Mouse (Mus musculus): ENCODE data around the gene Msh4. TPM values are rescaled to one million over a fixed set of nuclear protein-coding genes. Genes with fewer than 3 reads are reported as not detected.

Msh4 gene
- polyA plus RNA-seq, 1 experiment from 2014 or later: 0.08 TPM

- Histone ChIP-seq H3K9ac (no peak overlapping the region), H3K36me3 (peaks cover 69% of the 10 kb centered on the region), H3K4me2 (no peak overlapping the region), H3K27ac (no peak overlapping the region), H3K4me3 (no peak overlapping the region), H3K9me3 (no peaks in the 10 kb centered on the region), H3K27me3 (no peaks in the 10 kb centered on the region), H3K4me1 (peaks cover 21% of the 10 kb centered on the region)
- 84% methylated on average over 49 of the region's 49 CpGs for WGBS
- no peak for ATAC-seq (ENCODE audit: insufficient number of reproducible peaks, low FRiP score, low TSS enrichment, low read depth)
Observed at GRCm38 (mm10) chr3:153905251-153906135, 445 bp downstream of the Msh4 start.

GRCm38 (mm10) chr3:153904586-153904985 is 1.4 kb downstream of the Msh4 start:
- Histone ChIP-seq H3K9ac (no peak overlapping the region), H3K36me3 (peaks cover 60% of the 10 kb centered on the region), H3K4me2 (no peak overlapping the region), H3K9me3 (no peaks in the 10 kb centered on the region), H3K4me1 (peaks cover 13% of the 10 kb centered on the region; the same call in 1 of the 2 replicates), H3K4me3 (no peak overlapping the region), H3K27ac (no peak overlapping the region), H3K27me3 (no peaks in the 10 kb centered on the region)
- no peak for ATAC-seq (ENCODE audit: insufficient number of reproducible peaks, low FRiP score, low TSS enrichment, low read depth)
- 63% methylated on average over 6 of the region's 6 CpGs for WGBS

GRCm38 (mm10) chr3:153902595-153902994 is 3.3 kb downstream of the Msh4 start:
- no peaks in the 10 kb centered on the region for H3K9me3 ChIP-seq
- no peak overlapping the region for H3K4me2 ChIP-seq
- H3K27me3 ChIP-seq: no peaks in the 10 kb centered on the region
- H3K27ac ChIP-seq: no peak overlapping the region
- H3K4me3 ChIP-seq: no peak overlapping the region
- no peak for ATAC-seq (ENCODE audit: insufficient number of reproducible peaks, low FRiP score, low TSS enrichment, low read depth)
- H3K36me3 ChIP-seq: peaks cover 40% of the 10 kb centered on the region
- peaks cover 3% of the 10 kb centered on the region; the same call in 1 of the 2 replicates for H3K4me1 ChIP-seq
- 66% methylated on average over 3 of the region's 3 CpGs for WGBS
- H3K9ac ChIP-seq: no peak overlapping the region

GRCm38 (mm10) chr3:153901904-153902303 is 4.0 kb downstream of the Msh4 start:
- H3K27me3 ChIP-seq: no peaks in the 10 kb centered on the region
- H3K9me3 ChIP-seq: no peaks in the 10 kb centered on the region
- H3K4me2 ChIP-seq: no peak overlapping the region
- WGBS: 85% methylated on average over 1 of the region's 1 CpGs
- H3K9ac ChIP-seq: no peak overlapping the region
- peaks cover 36% of the 10 kb centered on the region for H3K36me3 ChIP-seq
- H3K4me1 ChIP-seq: 0 out of 2 replicates have a peak, but pooled peaks cover 3% of the 10 kb centered on the region
- H3K27ac ChIP-seq: no peak overlapping the region
- ATAC-seq (ENCODE audit: insufficient number of reproducible peaks, low FRiP score, low TSS enrichment, low read depth): no peak
- no peak overlapping the region for H3K4me3 ChIP-seq

GRCm38 (mm10) chr3:153897216-153897615 is 8.7 kb downstream of the Msh4 start:
- WGBS: 65% methylated on average over 6 of the region's 6 CpGs
- H3K4me2 ChIP-seq: no peak overlapping the region
- no peak overlapping the region for H3K4me3 ChIP-seq
- H3K9me3 ChIP-seq: no peaks in the 10 kb centered on the region
- no peak overlapping the region for H3K9ac ChIP-seq
- no peaks in the 10 kb centered on the region for H3K27me3 ChIP-seq
- H3K27ac ChIP-seq: no peak overlapping the region
- no peak for ATAC-seq (ENCODE audit: insufficient number of reproducible peaks, low FRiP score, low TSS enrichment, low read depth)
- no peaks in the 10 kb centered on the region for H3K36me3 ChIP-seq
- no peaks in the 10 kb centered on the region for H3K4me1 ChIP-seq

- no peak overlapping the region for H3K4me2 ChIP-seq
- H3K27ac ChIP-seq: no peak overlapping the region
- whole genome bisulfite sequencing: 81% methylated on average over 3 of the region's 3 CpGs
- H3K9ac ChIP-seq: no peak overlapping the region
- no peaks in the 10 kb centered on the region for H3K4me1 ChIP-seq
- no peak for ATAC-seq (ENCODE audit: insufficient number of reproducible peaks, low FRiP score, low TSS enrichment, low read depth)
- no peaks in the 10 kb centered on the region for H3K36me3 ChIP-seq
- H3K9me3 ChIP-seq: no peaks in the 10 kb centered on the region
- no peaks in the 10 kb centered on the region for H3K27me3 ChIP-seq
- no peak overlapping the region for H3K4me3 ChIP-seq
Observed at GRCm38 (mm10) chr3:153895454-153895853, 10.5 kb downstream of the Msh4 start.

GRCm38 (mm10) chr3:153889188-153889781 is 16.7 kb downstream of the Msh4 start:
- no peaks in the 10 kb centered on the region for H3K4me1 ChIP-seq
- H3K9me3 ChIP-seq: no peaks in the 10 kb centered on the region
- H3K27ac ChIP-seq: no peak overlapping the region
- H3K36me3 ChIP-seq: no peaks in the 10 kb centered on the region
- no peaks in the 10 kb centered on the region for H3K27me3 ChIP-seq
- no peak for ATAC-seq (ENCODE audit: insufficient number of reproducible peaks, low FRiP score, low TSS enrichment, low read depth)
- no peak overlapping the region for H3K9ac ChIP-seq
- H3K4me3 ChIP-seq: no peak overlapping the region
- H3K4me2 ChIP-seq: no peak overlapping the region
- WGBS: 80% methylated on average over 7 of the region's 8 CpGs

GRCm38 (mm10) chr3:153888141-153888540 is 17.8 kb downstream of the Msh4 start:
- H3K4me2 ChIP-seq: no peak overlapping the region
- no peak overlapping the region for H3K4me3 ChIP-seq
- no peak overlapping the region for H3K27ac ChIP-seq
- no peak overlapping the region for H3K9ac ChIP-seq
- no peaks in the 10 kb centered on the region for H3K27me3 ChIP-seq
- no peak for ATAC-seq (ENCODE audit: insufficient number of reproducible peaks, low FRiP score, low TSS enrichment, low read depth)
- no peaks in the 10 kb centered on the region for H3K36me3 ChIP-seq
- no peaks in the 10 kb centered on the region for H3K9me3 ChIP-seq
- WGBS: 79% methylated on average over 6 of the region's 6 CpGs
- H3K4me1 ChIP-seq: no peaks in the 10 kb centered on the region

- Histone ChIP-seq H3K4me3 (no peak overlapping the region), H3K4me2 (no peak overlapping the region), H3K36me3 (no peaks in the 10 kb centered on the region), H3K9me3 (no peaks in the 10 kb centered on the region), H3K27me3 (no peaks in the 10 kb centered on the region), H3K9ac (no peak overlapping the region), H3K4me1 (no peaks in the 10 kb centered on the region), H3K27ac (no peak overlapping the region)
- ATAC-seq (ENCODE audit: insufficient number of reproducible peaks, low FRiP score, low TSS enrichment, low read depth): no peak
Observed at GRCm38 (mm10) chr3:153886296-153886695, 19.6 kb downstream of the Msh4 start.

- Histone ChIP-seq H3K4me3 (no peak overlapping the region), H3K36me3 (no peaks in the 10 kb centered on the region), H3K9me3 (no peaks in the 10 kb centered on the region), H3K9ac (no peak overlapping the region), H3K4me1 (no peaks in the 10 kb centered on the region), H3K4me2 (no peak overlapping the region), H3K27ac (no peak overlapping the region), H3K27me3 (no peaks in the 10 kb centered on the region)
- WGBS: 83% methylated on average over 5 of the region's 5 CpGs
- no peak for ATAC-seq (ENCODE audit: insufficient number of reproducible peaks, low FRiP score, low TSS enrichment, low read depth)
Observed at GRCm38 (mm10) chr3:153871396-153871795, 34.5 kb downstream of the Msh4 start.

- no peaks in the 10 kb centered on the region for H3K4me1 ChIP-seq
- no peak overlapping the region for H3K9ac ChIP-seq
- no peaks in the 10 kb centered on the region for H3K36me3 ChIP-seq
- ATAC-seq (ENCODE audit: insufficient number of reproducible peaks, low FRiP score, low TSS enrichment, low read depth): no peak
- WGBS: 59% methylated on average over 14 of the region's 14 CpGs
- H3K9me3 ChIP-seq: no peaks in the 10 kb centered on the region
- H3K27me3 ChIP-seq: no peaks in the 10 kb centered on the region
- no peak overlapping the region for H3K4me2 ChIP-seq
- no peak overlapping the region for H3K27ac ChIP-seq
- no peak overlapping the region for H3K4me3 ChIP-seq
Observed at GRCm38 (mm10) chr3:153867149-153868136, 38.5 kb downstream of the Msh4 start.
